Mouse (Mus musculus) heart, adult 11 months (tissue): ENCODE measurements around the gene Orai3.
"Not testable (repeated sequence)": the region's sequence is repeated elsewhere in the genome, so short reads cannot be mapped to it uniquely, and the experiment has no call there.

Experiments used
- DNase-seq: peaks from one replicate; pipeline ENCODE4 v3.0.0; 2022

Orai3 gene

GRCm38 (mm10) chr7:127765756-127766155, 3.9 kb upstream of the Orai3 start:
- no peak for DNase-seq

DNA sequence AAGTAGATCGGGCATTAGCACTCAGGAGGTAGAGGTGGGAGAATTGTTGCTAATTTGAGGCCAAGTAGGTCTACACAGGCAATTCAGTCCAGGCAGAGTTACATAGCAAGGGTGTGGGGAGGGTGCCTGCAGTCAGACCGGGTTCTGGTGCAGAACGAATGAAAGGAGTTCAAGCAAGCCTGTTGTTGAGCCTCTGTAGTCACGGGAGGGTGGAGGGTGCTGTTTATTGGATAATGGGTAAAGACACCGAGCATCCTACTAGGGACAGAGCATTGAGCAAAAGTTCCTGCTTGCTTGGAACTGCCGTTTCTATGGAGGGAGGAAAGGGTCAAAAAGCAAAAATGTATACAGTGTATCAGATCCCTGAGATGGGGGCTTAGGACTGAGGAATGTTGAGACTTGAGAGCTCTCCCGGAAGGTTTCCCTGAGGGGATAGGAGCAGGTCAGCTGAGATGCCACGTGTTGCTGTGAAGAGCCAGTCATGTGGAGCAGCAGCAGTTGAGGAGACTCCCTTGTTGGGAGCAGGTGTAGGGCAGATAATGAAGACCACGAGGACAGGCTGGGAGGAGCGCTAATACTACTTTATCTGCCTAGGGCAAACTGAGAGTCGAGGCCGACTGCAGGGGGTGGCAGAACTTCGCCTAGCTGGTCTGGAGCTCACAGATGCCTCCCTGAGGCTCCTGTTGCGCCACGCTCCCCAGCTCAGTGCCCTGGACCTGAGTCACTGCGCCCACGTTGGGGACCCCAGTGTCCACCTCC, 2.6 kb upstream of the Orai3 start:
- DNase-seq = no peak

GRCm38 (mm10) chr7:127767671-127768345, 1.8 kb upstream of the Orai3 start:
- peak; percentile 97 for DNase-seq

DNA sequence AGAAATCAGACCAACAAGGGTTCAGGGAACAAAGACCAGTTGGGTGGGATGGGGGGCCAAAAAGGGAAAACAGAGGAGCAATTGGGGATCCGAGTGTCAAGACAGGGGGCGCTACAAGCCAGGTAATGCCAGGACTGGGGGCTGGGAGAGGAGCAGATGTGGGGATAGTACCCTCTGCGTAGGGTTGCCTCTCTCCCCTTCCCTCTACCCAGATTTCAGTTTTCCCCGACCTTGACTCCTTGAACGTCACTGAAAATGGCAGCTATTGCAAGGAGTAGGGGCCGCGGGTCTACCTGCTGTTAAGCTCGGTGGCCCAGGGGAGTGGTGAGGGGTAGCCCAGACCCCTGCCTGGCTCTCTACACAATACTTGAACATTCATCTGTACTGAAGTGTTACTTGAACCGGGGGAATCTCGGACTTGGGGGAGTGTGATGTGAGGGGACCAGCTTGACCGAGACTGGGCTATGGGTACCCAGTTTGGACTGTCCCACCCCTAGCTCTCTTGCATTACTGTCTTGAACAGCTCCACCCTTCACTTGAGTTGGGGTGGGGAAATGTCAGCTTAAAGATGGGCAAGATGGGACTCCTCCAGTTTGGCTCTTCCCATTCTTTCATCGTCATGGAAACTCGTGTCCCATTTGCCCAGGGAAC, 1.1 kb upstream of the Orai3 start:
- no peak for DNase-seq

DNA sequence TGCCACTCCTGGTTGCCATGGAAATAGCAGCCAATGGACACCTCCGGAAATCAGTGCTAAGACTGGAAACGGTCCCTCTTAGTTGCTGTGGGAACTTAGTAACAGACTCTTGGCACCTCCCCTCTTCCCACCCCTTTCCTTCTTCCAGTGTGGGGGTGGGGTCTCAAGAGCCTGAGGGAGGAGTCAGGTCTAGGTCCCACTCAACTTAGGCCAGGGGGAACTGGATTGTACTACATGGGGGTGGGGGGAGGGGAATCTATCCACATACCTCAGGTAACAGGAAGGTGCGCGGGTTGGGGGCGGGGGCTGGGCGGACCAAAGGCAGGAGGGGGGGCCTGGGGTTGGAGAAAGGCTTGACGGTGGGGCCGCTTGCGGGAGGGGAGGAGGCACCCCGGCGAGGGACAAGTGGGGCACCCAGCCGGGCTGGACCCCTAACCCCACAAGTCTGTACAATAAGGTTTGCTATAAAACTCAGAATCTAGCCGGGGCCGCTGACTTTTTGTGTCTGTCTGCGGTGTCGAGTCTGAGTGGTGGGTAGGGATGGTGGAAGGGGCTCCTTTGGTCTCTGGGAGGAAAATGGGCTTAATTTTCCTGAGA, 520 bp upstream of the Orai3 start:
- peak; percentile 100 for DNase-seq

DNA sequence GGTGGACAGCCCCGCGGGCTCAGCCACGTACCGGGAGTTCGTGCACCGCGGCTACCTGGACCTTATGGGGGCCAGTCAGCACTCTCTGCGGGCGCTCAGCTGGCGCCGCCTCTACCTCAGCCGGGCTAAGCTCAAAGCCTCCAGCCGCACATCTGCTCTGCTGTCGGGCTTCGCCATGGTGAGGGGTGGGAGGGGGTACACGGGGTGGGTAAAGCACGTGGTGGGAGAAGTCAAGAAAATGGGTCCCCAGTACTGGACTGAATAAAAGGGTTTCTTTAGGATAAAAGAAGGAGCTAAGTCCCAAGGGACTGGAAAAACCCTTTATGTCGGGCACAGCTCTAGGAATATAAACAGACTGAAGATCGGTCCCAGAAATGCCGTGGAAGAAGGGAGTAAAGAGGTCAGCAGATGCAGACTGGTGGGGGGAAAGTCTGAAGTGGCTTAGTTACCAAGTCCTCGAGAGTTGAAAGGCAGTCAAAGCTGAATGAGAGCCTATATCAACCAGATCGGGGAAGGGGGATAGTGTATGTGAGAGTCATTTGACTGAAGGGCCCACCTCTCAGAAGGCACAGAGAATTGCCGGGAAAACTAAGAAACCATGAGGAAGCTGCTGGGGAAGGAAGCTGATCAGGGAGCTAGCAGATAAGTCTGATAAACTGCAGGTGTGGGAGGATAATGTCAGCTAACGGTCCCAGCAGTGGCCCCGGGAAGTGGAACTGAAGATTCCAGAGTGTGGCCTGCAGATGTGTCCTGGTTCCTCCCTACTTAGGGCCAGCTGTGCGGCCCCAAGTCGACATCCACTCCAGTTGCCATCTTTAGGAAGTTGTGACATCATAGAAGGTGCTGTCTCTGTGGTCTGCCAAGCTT, 657 bp downstream of the Orai3 start:
- DNase-seq = peak; percentile 96

- no peak for DNase-seq
These were observed 1.6 kb downstream of the Orai3 start for GRCm38 (mm10) chr7:127771262-127771661.

GRCm38 (mm10) chr7:127772080-127772479, 2.5 kb downstream of the Orai3 start:
- DNase-seq = no peak

DNA sequence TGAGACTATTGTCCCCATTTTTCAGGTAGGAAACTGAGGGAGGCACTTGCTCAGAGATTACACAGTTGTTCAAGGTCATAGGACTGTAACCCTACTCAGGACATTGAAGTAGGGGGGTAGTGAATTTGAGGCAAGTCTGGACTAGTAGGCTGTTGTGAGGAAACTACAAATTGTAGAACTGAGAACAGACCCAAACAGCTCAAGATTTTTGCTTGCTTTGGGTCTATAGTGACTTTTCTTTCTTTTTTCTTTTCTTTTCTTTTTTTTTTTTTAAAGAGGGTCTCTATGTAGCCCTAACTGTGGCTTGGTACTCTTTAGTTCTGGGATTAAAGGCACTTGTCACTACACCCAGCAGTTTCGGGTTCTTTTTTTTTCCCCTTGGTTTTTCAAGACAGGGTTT, 2.9 kb downstream of the Orai3 start:
- no peak for DNase-seq

DNA sequence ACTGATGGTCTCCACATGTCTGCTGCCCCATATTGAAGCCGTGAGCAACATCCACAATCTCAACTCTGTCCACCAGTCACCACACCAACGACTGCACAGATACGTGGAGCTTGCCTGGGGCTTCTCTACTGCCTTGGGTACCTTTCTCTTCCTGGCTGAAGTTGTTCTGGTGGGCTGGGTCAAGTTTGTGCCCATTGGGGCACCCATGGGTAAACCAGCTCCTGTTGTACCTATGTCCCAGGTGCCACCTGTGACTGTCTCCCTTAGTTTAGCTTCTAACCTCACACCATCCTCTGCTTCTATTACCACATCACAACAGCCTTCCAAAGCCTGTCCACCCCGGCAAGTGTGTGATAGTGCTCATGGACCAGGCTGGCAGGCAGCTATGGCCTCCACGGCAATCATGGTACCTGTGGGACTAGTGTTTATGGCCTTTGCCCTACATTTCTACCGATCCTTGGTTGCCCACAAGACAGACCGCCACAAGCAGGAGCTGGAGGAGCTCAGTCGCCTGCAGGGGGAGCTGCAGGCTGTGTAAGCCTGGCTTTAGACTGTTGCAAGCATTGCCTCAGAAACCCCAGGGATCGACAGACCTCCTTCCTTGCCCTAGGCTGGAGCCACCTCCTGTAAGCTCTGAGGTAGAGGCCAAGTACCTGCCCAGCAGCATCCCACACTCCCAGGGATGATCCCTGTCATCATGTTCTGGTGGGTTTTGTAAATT, 4.2 kb downstream of the Orai3 start:
- peak; percentile 96 for DNase-seq

DNA sequence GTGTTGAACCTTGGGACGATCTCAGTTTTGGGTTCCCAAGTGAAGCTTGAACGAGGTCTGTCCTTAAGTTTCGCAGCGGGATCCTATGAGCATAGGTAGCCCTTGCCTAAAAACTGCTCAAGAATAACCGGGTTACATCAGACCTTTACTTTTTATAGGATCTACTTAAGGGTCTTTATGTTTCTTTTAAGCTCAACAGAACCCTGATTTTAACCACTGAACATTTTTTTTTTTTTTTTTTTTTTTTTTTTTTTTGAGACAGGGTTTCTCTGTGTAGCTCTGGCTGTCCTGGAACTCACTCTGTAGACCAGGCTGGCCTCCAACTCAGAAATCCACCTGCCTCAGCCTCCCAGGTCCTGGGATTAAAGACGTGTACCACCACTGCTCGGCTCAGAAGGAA, 6.2 kb downstream of the Orai3 start:
- DNase-seq = not testable (repeated sequence)

- peak; percentile 98 for DNase-seq
These were observed 6.8 kb downstream of the Orai3 start, which contains the start of gene Setd1a for GRCm38 (mm10) chr7:127776426-127776825. Setd1a (plus strand) TSS chr7:127776670.

- peak; percentile 99 for DNase-seq
These were observed 7.4 kb downstream of the Orai3 start for GRCm38 (mm10) chr7:127776878-127777473.

- no peak for DNase-seq
These were observed 8.1 kb downstream of the Orai3 start for GRCm38 (mm10) chr7:127777474-127778266.

DNA sequence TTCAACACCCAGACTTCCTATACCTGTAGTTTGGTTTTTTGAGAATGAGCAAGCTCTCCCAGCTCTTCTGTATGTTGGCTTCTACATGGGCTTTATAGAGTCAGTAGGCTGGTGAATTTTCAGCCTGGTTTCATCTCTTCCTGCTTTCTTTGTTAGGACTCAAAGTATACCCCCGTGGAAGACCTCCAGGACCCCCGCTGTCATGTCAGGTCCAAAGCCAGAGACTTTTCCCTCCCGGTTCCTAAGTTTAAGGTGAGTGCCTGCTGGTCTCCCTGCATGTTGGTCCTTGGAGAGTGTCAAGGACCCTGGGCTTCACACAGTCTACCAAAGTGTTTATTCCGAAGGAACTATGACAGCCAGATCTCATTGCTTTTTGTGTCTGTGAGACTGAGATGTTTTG, 8.7 kb downstream of the Orai3 start:
- DNase-seq = peak; percentile 88

DNA sequence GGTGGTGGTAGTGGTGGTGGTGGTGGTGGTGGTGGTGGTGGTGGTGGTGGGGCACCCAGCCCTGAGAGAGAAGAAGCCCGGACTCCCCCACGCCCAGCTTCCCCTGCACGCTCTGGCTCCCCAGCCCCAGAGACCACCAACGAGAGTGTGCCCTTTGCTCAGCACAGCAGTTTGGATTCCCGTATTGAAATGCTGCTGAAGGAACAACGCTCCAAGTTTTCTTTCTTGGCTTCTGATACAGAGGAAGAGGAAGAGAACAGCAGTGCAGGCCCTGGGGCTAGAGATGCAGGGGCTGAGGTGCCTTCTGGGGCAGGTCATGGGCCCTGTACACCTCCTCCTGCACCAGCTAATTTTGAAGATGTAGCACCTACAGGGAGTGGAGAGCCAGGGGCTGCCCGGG, 15.7 kb downstream of the Orai3 start, which contains the start of gene Gm49388:
TSS of gene Gm49388 (plus strand) at position 301 of the 400 bp plus-strand sequence.
- no peak for DNase-seq

DNA sequence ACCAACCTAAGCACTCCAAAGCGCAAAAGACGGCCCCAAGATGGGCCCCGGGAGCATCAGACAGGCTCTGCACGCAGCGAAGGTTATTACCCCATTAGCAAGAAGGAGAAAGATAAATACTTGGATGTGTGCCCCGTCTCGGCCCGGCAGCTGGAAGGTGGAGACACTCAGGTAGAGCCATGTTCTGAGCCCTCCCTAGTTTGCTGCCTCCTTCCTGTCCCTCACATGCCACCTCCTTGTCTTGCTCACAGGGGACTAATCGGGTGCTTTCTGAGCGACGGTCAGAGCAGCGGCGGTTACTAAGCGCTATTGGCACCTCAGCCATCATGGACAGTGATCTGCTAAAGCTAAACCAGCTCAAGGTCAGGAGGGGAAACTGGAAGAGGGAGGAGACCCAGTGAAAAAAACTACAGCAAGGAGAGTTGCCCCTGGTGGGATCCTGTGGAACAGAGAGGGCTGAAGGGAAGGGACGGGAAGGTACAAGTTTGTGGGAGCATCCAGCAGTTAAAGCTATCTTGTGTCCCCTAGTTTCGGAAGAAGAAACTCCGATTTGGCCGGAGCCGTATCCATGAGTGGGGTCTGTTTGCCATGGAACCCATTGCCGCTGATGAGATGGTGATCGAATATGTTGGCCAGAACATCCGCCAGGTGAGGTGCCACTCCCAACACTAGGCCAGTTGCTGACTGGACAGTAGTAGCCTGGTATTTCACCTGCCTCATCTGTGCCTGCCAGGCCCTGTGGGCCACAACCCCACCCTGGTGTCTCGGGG, 27.6 kb downstream of the Orai3 start:
- DNase-seq = no peak

DNA sequence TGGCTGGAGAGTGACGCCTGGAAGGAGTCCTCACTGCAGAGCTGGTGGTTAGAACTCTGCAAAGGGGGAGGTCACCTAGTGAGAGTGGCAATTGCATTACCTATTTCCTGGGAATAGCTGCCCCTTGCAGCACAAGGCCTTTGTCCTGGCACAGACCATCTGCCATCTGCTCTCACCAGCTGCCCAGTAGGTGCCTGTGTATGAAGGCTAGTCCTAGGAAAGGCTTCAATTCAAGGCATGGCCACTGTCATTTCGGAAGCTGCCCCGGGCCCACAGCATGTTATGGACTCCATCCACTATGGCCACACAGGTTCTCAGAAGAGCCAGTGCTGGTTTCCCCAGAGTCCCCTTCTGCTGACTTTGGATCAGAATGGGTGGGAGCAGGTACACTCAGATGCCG, 29.0 kb downstream of the Orai3 start:
- DNase-seq = no peak

GRCm38 (mm10) chr7:127799211-127799610, 29.6 kb downstream of the Orai3 start:
- DNase-seq = no peak

- no peak for DNase-seq
These were observed 30.1 kb downstream of the Orai3 start for GRCm38 (mm10) chr7:127799738-127800137.
